Mouse (Mus musculus) stomach, embryonic 16.5 days (tissue): Measurements from ENCODE around the gene Il13ra1. TPM values are rescaled to one million over a fixed set of nuclear protein-coding genes. Genes with fewer than 3 reads are reported as not detected.

Experiments
- ATAC-seq: fragments of 200-750 bp; cut with Nextera tagmentation; 2 replicates; pipeline ENCODE4 v1.8.0; 2017; ENCODE audit warnings: moderate number of reproducible peaks, moderate TSS enrichment; ENCODE audit not compliant: insufficient read depth, low FRiP score
- H3K27ac ChIP-seq: fragments of 300-500 bp; sonication (generic); 2 replicates; pipeline ENCODE4 v1.5.1; 2014; ENCODE audit warnings: low read length
- H3K27me3 ChIP-seq: fragments of 300-500 bp; sonication (generic); 2 replicates; pipeline ENCODE4 v1.6.1; 2014; ENCODE audit warnings: low read length, control low read depth, mixed read lengths; ENCODE audit not compliant: control insufficient read depth, insufficient read depth
- H3K36me3 ChIP-seq: fragments of 300-500 bp; sonication (generic); 2 replicates; pipeline ENCODE4 v1.6.1; 2014; ENCODE audit warnings: low read length; ENCODE audit not compliant: control insufficient read depth, insufficient read depth
- H3K4me1 ChIP-seq: fragments of 300-500 bp; sonication (generic); 2 replicates; pipeline ENCODE4 v1.6.1; 2014; ENCODE audit warnings: low read length, control low read depth, mixed read lengths; ENCODE audit not compliant: control insufficient read depth, insufficient read depth
- H3K4me2 ChIP-seq: fragments of 300-500 bp; sonication (generic); 2 replicates; pipeline ENCODE4 v1.6.1; 2014; ENCODE audit warnings: low read depth, low read length, mixed read lengths
- H3K4me3 ChIP-seq: fragments of 300-500 bp; sonication (generic); replicated peaks from 2 replicates; pipeline ENCODE4 v1.5.1; 2014; ENCODE audit warnings: mild to moderate bottlenecking, low read length
- H3K9ac ChIP-seq: fragments of 300-500 bp; sonication (generic); 2 replicates; pipeline ENCODE4 v1.6.1; 2014; ENCODE audit warnings: low read length
- H3K9me3 ChIP-seq: fragments of 300-500 bp; sonication (generic); replicated peaks from 2 replicates; pipeline ENCODE4 v1.6.1; 2016; ENCODE audit warnings: low read length, control low read depth; ENCODE audit not compliant: control insufficient read depth
- WGBS: fragments of 180-500 bp; shearing (Covaris S2); extraction: QIAGEN DNeasy Blood & Tissue Kit; methylation state at CpG from one replicate; pipeline ENCODE4 v1.1.7; 2014; 5-methylcytosine and 5-hydroxymethylcytosine counted together
- polyA plus RNA-seq: library from polyadenylated mRNA; unstranded; fragments of >200 nt; fragmentation: Nextera tagmentation; extraction: Ambion mirVana; gene quantifications from 2 replicates; pipeline ENCODE4 v1.2.1, GENCODE M21; 2015

The Il13ra1 gene
- 36.6 and 36.9 TPM in 2 replicates for polyA plus RNA-seq

GRCm38 (mm10) chrX:36111622-36112421 is at the start of gene Il13ra1:
Gene Il13ra1 (plus strand): TSS chrX:36112110.
- peak within 1 kb of the TSS; percentile 74 for H3K9ac ChIP-seq
- H3K27me3 ChIP-seq: no peaks in the 10 kb centered on the region
- peak; percentile 87 for ATAC-seq
- H3K9me3 ChIP-seq: no peaks in the 10 kb centered on the region
- 12% methylated on average over 43 of the region's 51 CpGs for WGBS
- H3K4me3 ChIP-seq: peak within 1 kb of the TSS; percentile 60
- H3K4me2 ChIP-seq: peak within 1 kb of the TSS; percentile 60
- H3K27ac ChIP-seq: no peak within 1 kb of the TSS; the same call in 1 of the 2 replicates
- H3K4me1 ChIP-seq: no peaks in the 10 kb centered on the region
- no peaks in the 10 kb centered on the region for H3K36me3 ChIP-seq

GRCm38 (mm10) chrX:36073997-36074396 is 37.9 kb upstream of the Il13ra1 start:
- WGBS: 76% methylated on average over 2 of the region's 2 CpGs
- no peak overlapping the region for H3K27ac ChIP-seq
- H3K4me3 ChIP-seq: no peak overlapping the region
- H3K9me3 ChIP-seq: no peaks in the 10 kb centered on the region
- no peak overlapping the region for H3K9ac ChIP-seq
- no peak overlapping the region for H3K4me2 ChIP-seq
- H3K27me3 ChIP-seq: no peaks in the 10 kb centered on the region
- H3K36me3 ChIP-seq: no peaks in the 10 kb centered on the region
- no peak for ATAC-seq
- no peaks in the 10 kb centered on the region for H3K4me1 ChIP-seq

GRCm38 (mm10) chrX:36077164-36077563 is 34.7 kb upstream of the Il13ra1 start:
- Histone ChIP-seq H3K9me3 (no peaks in the 10 kb centered on the region), H3K4me3 (no peak overlapping the region), H3K9ac (no peak overlapping the region), H3K36me3 (no peaks in the 10 kb centered on the region), H3K27me3 (no peaks in the 10 kb centered on the region), H3K4me1 (no peaks in the 10 kb centered on the region), H3K27ac (no peak overlapping the region), H3K4me2 (no peak overlapping the region)
- WGBS: 49% methylated on average over 4 of the region's 4 CpGs
- no peak for ATAC-seq

GRCm38 (mm10) chrX:36082917-36083316 is 29.0 kb upstream of the Il13ra1 start:
- Histone ChIP-seq H3K9ac (no peak overlapping the region), H3K27me3 (no peaks in the 10 kb centered on the region), H3K4me3 (no peak overlapping the region), H3K36me3 (no peaks in the 10 kb centered on the region), H3K4me1 (no peaks in the 10 kb centered on the region), H3K4me2 (no peak overlapping the region), H3K9me3 (no peaks in the 10 kb centered on the region), H3K27ac (no peak overlapping the region)
- no peak for ATAC-seq
- 54% methylated on average over 1 of the region's 1 CpGs for WGBS

GRCm38 (mm10) chrX:36088464-36089256 is 23.2 kb upstream of the Il13ra1 start:
- H3K9me3 ChIP-seq: no peaks in the 10 kb centered on the region
- ATAC-seq: no peak
- no peak overlapping the region for H3K4me2 ChIP-seq
- no peaks in the 10 kb centered on the region for H3K4me1 ChIP-seq
- no peaks in the 10 kb centered on the region for H3K36me3 ChIP-seq
- no peaks in the 10 kb centered on the region for H3K27me3 ChIP-seq
- 78% methylated on average over 6 of the region's 6 CpGs for WGBS
- no peak overlapping the region for H3K4me3 ChIP-seq
- no peak overlapping the region for H3K27ac ChIP-seq
- H3K9ac ChIP-seq: no peak overlapping the region

- H3K9ac ChIP-seq: no peak overlapping the region
- no peak overlapping the region for H3K4me2 ChIP-seq
- H3K27ac ChIP-seq: no peak overlapping the region
- H3K4me3 ChIP-seq: no peak overlapping the region
- no peak for ATAC-seq
- H3K9me3 ChIP-seq: no peaks in the 10 kb centered on the region
- no peaks in the 10 kb centered on the region for H3K27me3 ChIP-seq
- H3K4me1 ChIP-seq: no peaks in the 10 kb centered on the region
- no peaks in the 10 kb centered on the region for H3K36me3 ChIP-seq
- 88% methylated on average over 1 of the region's 1 CpGs for WGBS
These were observed 11.0 kb upstream of the Il13ra1 start for GRCm38 (mm10) chrX:36100883-36101282.

- WGBS: 75% methylated on average over 3 of the region's 3 CpGs
- Histone ChIP-seq H3K4me1 (no peaks in the 10 kb centered on the region), H3K9me3 (no peaks in the 10 kb centered on the region)
These were observed 10.6 kb upstream of the Il13ra1 start for GRCm38 (mm10) chrX:36101318-36101717.

GRCm38 (mm10) chrX:36108601-36109000 is 3.3 kb upstream of the Il13ra1 start:
- ATAC-seq: no peak
- no peak overlapping the region for H3K4me2 ChIP-seq
- H3K27ac ChIP-seq: no peak overlapping the region
- H3K9me3 ChIP-seq: no peaks in the 10 kb centered on the region
- H3K4me3 ChIP-seq: no peak overlapping the region
- H3K36me3 ChIP-seq: no peaks in the 10 kb centered on the region
- 42% methylated on average over 3 of the region's 3 CpGs for WGBS
- H3K4me1 ChIP-seq: no peaks in the 10 kb centered on the region
- no peak overlapping the region for H3K9ac ChIP-seq
- H3K27me3 ChIP-seq: no peaks in the 10 kb centered on the region

More at GRCm38 (mm10) chrX:36101318-36101717, 10.6 kb upstream of the Il13ra1 start:
- ATAC-seq: no peak
- no peaks in the 10 kb centered on the region for H3K27me3 ChIP-seq
- H3K27ac ChIP-seq: no peak overlapping the region
- no peak overlapping the region for H3K4me3 ChIP-seq
- no peaks in the 10 kb centered on the region for H3K36me3 ChIP-seq
- no peak overlapping the region for H3K4me2 ChIP-seq
- no peak overlapping the region for H3K9ac ChIP-seq

- H3K9ac ChIP-seq: peak overlapping the region; percentile 74
- WGBS: 17% methylated on average over 9 of the region's 9 CpGs
These were observed 476 bp downstream of the Il13ra1 start for GRCm38 (mm10) chrX:36112422-36112750.

More at GRCm38 (mm10) chrX:36112422-36112750, 476 bp downstream of the Il13ra1 start:
- Histone ChIP-seq H3K36me3 (no peaks in the 10 kb centered on the region), H3K27ac (no peak overlapping the region; the same call in 1 of the 2 replicates), H3K4me1 (no peaks in the 10 kb centered on the region), H3K4me3 (peak overlapping the region; percentile 60), H3K4me2 (peak overlapping the region; percentile 60), H3K27me3 (no peaks in the 10 kb centered on the region), H3K9me3 (no peaks in the 10 kb centered on the region)
- no peak for ATAC-seq
